ENCODE assay signal across 20 mouse cellular contexts in genomic region chr8:79117711-79118110, GRCm38 (mm10).
DNase-seq lines count a peak whose midpoint lies in the region; ATAC-seq and TF ChIP-seq lines count a peak whose summit lies in the region.
"Had no signal": no experiment of that assay in that cellular context is flagged by ENCODE, and none has a peak within 500 bp of the region (broad histone marks: within the 10 kb centered on the region; RNA-seq: fewer than 3 reads in every experiment).

No protein-coding gene starts in this region.

- peak; percentile 81 for DNase-seq in heart, adult 11 months
- no peak for DNase-seq in heart, postnatal 4 days
- DNase-seq in heart, postnatal 0 days (ENCODE audit: low spot score), result no peak
- no peak for DNase-seq in heart, adult 9 months (ENCODE audit: low spot score in 2 of 2)
- peak; percentile 19 for DNase-seq in ES-CJ7 (ENCODE audit: low read depth, low spot score)
- DNase-seq in retina, embryonic 14.5 days (ENCODE audit: low spot score), result no peak
- DNase-seq: adrenal gland, adult 8-10 months; cerebellum, adult 11-12 months; cerebellum, adult 9-10 months; cerebellum, postnatal 36 days; gastrocnemius, postnatal 14 days; kidney, adult 11 months had no signal

- WGBS in heart, postnatal 0 days, result 64% methylated on average over 7 of the region's 7 CpGs

- H3K4me3 ChIP-seq in heart, postnatal 0 days (ENCODE audit: low read depth, low read length), result no peak overlapping the region
- H3K4me3 ChIP-seq: embryonic facial prominence, embryonic 13.5 days; forebrain, embryonic 12.5 days; heart, embryonic 13.5 days; hindbrain, embryonic 15.5 days; kidney, embryonic 15.5 days had no signal

- TF ChIP-seq CTCF in heart, postnatal 0 days (IDR thresholded peaks at IDR 0.05; ENCODE audit: low read depth), result no peak

- no peaks in the 10 kb centered on the region for H3K9me3 ChIP-seq in heart, postnatal 0 days (replicated peaks; ENCODE audit: control insufficient read depth, low read length)
- H3K9me3 ChIP-seq: embryonic facial prominence, embryonic 13.5 days; forebrain, embryonic 12.5 days; G1E; heart, embryonic 13.5 days; hindbrain, embryonic 15.5 days; kidney, embryonic 15.5 days had no signal

- peaks cover 34% of the 10 kb centered on the region for H3K36me3 ChIP-seq in heart, postnatal 0 days (replicated peaks; ENCODE audit: control insufficient read depth, insufficient read depth, low read length)

- no peak for TF ChIP-seq EP300 in heart, postnatal 0 days (IDR thresholded peaks at IDR 0.05; ENCODE audit: low read depth)

- H3K4me2 ChIP-seq in heart, postnatal 0 days (ENCODE audit: low read depth, low read length), result no peak overlapping the region
- H3K4me2 ChIP-seq: embryonic facial prominence, embryonic 13.5 days; forebrain, embryonic 12.5 days; heart, embryonic 13.5 days; hindbrain, embryonic 15.5 days; kidney, embryonic 15.5 days had no signal

- peaks cover 10% of the 10 kb centered on the region for H3K4me1 ChIP-seq in heart, postnatal 0 days (ENCODE audit: control insufficient read depth, insufficient read depth)
- H3K4me1 ChIP-seq: forebrain, embryonic 12.5 days; hindbrain, embryonic 15.5 days had no signal

- no peak overlapping the region for H3K9ac ChIP-seq in heart, postnatal 0 days (replicated peaks; ENCODE audit: low read depth, low read length)
- H3K9ac ChIP-seq: embryonic facial prominence, embryonic 13.5 days; forebrain, embryonic 12.5 days; heart, embryonic 13.5 days; hindbrain, embryonic 15.5 days; kidney, embryonic 15.5 days had no signal

- ATAC-seq in heart, postnatal 0 days (ENCODE audit: insufficient read depth, low read depth), result peak; percentile 41; the same call in 1 of the 2 replicates
- ATAC-seq: activated CD4-positive, CD25-positive, alpha-beta regulatory T cell, adult 4 months; forebrain, embryonic 16.5 days had no signal

- H3K27me3 ChIP-seq in heart, postnatal 0 days (ENCODE audit: control insufficient read depth, insufficient read depth, low read length), result no peaks in the 10 kb centered on the region
- H3K27me3 ChIP-seq: embryonic facial prominence, embryonic 13.5 days; forebrain, embryonic 12.5 days; heart, embryonic 13.5 days; hindbrain, embryonic 15.5 days; kidney, embryonic 15.5 days had no signal

- H3K27ac ChIP-seq in heart, postnatal 0 days (ENCODE audit: low read depth), result no peak overlapping the region
- H3K27ac ChIP-seq: embryonic facial prominence, embryonic 13.5 days; forebrain, embryonic 12.5 days; heart, embryonic 13.5 days; hindbrain, embryonic 15.5 days; kidney, embryonic 15.5 days had no signal

Comparison
In these comparisons a context has a peak if more than half of its experiments do, and no peak if none do; other contexts are left out.
1. DNase-seq: peak in heart, adult 11 months (single experiment) and ES-CJ7 (single experiment); none in heart, postnatal 4 days (single experiment), heart, postnatal 0 days (single experiment), heart, adult 9 months (0 of 2) and retina, embryonic 14.5 days (single experiment).